Mouse (Mus musculus) liver, adult (tissue): ENCODE measurements around the gene Galt.

ENCODE experiments used
- GATA4 ChIP-seq: IDR thresholded peaks from 2 replicates; pipeline ENCODE4 v1.6.1; 2014; ENCODE audit warnings: mild to moderate bottlenecking, low read length; ENCODE audit not compliant: insufficient replicate concordance

The Galt gene

GRCm38 (mm10) chr4:41754797-41755337, at the start of gene Galt:
Gene Galt (plus strand): TSS chr4:41755228.
- no peak for TF ChIP-seq GATA4

- no peak for TF ChIP-seq GATA4
Observed at GRCm38 (mm10) chr4:41705922-41706754, 48.9 kb upstream of the Galt start.

- no peak for TF ChIP-seq GATA4
Observed at GRCm38 (mm10) chr4:41707011-41707535, 48.0 kb upstream of the Galt start.

- TF ChIP-seq GATA4 = no peak
Observed at GRCm38 (mm10) chr4:41708192-41708745, 46.8 kb upstream of the Galt start.

- TF ChIP-seq GATA4 = no peak
Observed at GRCm38 (mm10) chr4:41710229-41710628, 44.8 kb upstream of the Galt start.

GRCm38 (mm10) chr4:41711705-41712375, 43.2 kb upstream of the Galt start:
- TF ChIP-seq GATA4 = no peak

GRCm38 (mm10) chr4:41712421-41713196, 42.4 kb upstream of the Galt start:
- TF ChIP-seq GATA4 = no peak

GRCm38 (mm10) chr4:41713197-41714067, 41.6 kb upstream of the Galt start, which contains the start of gene Rpp25l:
Gene Rpp25l (minus strand): TSS chr4:41713534.
- no peak; the same call in 1 of the 2 replicates for TF ChIP-seq GATA4

GRCm38 (mm10) chr4:41714276-41714675, 40.8 kb upstream of the Galt start:
- no peak for TF ChIP-seq GATA4

GRCm38 (mm10) chr4:41715082-41715481, 39.9 kb upstream of the Galt start:
- no peak for TF ChIP-seq GATA4

- no peak for TF ChIP-seq GATA4
Observed at GRCm38 (mm10) chr4:41715596-41715995, 39.4 kb upstream of the Galt start.

GRCm38 (mm10) chr4:41716834-41717233, 38.2 kb upstream of the Galt start:
- TF ChIP-seq GATA4 = no peak

- TF ChIP-seq GATA4 = peak; percentile 18; the same call in 1 of the 2 replicates
Observed at GRCm38 (mm10) chr4:41722918-41723351, 32.1 kb upstream of the Galt start, which contains the start of gene Dctn3. Gene Dctn3 (minus strand): TSS chr4:41723170.
